Mouse (Mus musculus): ENCODE data around the gene Ndufs7. TPM values are rescaled to one million over a fixed set of nuclear protein-coding genes. Genes with fewer than 3 reads are reported as not detected.

Gene Ndufs7
- polyA plus RNA-seq (2014; fragmentation: Nextera tagmentation; extraction: Ambion mirVana), result 318 and 319 TPM in 2 replicates

DNA sequence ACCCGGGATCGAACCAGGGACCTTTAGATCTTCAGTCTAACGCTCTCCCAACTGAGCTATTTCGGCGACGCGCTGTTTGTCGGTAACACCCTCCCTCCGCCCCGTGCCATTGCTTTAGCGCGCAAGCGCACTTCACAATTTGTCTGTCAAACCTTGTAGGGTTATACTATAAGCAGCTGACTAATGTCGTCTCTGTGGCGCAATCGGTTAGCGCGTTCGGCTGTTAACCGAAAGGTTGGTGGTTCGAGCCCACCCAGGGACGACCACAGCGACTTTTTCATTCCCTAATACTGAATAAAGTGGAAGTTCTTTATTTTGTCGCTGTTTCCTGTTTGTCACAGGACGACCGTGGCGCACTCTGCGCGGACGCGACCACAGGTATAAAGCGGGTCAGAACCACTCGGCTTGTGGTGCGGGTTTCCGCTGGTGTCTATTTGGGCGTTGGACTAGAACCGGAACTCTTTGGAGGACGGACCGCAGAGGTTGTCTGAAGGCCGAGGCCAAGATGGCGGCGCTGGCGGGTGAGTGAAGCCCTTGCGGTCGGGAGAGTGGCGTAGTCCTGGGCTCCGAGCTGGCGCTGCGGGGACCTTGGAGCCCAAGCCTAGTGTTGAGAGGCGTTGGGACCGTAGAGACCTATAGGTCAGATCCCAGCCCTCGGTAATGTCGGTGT, at the start of gene Ndufs7:
Gene Ndufs7, plus strand, starts transcription at position 151 of the 670 bp plus-strand sequence.
- Histone ChIP-seq H3K9me3 (ENCODE audit: low read depth, low read length) (no peaks in the 10 kb centered on the region), H3K4me1 (ENCODE audit: insufficient read depth) (peaks cover 3% of the 10 kb centered on the region; the same call in 1 of the 2 replicates), H3K27me3 (ENCODE audit: insufficient read depth, low read length) (no peaks in the 10 kb centered on the region), H3K4me3 (ENCODE audit: low read depth, low read length) (peak within 1 kb of the TSS; percentile 66), H3K36me3 (ENCODE audit: insufficient read depth) (peaks cover 15% of the 10 kb centered on the region), H3K4me2 (peak within 1 kb of the TSS; percentile 90), H3K27ac (ENCODE audit: low read depth) (peak within 1 kb of the TSS; percentile 75), H3K9ac (peak within 1 kb of the TSS; percentile 80)
- DNase-seq (peak; percentile 98), ATAC-seq (ENCODE audit: insufficient read depth) (peak; percentile 92)
- TF ChIP-seq CTCF (IDR thresholded peaks at IDR 0.05; ENCODE audit: low read depth), result no peak
- under 1% methylated on average over 53 of the region's 53 CpGs for WGBS

DNA sequence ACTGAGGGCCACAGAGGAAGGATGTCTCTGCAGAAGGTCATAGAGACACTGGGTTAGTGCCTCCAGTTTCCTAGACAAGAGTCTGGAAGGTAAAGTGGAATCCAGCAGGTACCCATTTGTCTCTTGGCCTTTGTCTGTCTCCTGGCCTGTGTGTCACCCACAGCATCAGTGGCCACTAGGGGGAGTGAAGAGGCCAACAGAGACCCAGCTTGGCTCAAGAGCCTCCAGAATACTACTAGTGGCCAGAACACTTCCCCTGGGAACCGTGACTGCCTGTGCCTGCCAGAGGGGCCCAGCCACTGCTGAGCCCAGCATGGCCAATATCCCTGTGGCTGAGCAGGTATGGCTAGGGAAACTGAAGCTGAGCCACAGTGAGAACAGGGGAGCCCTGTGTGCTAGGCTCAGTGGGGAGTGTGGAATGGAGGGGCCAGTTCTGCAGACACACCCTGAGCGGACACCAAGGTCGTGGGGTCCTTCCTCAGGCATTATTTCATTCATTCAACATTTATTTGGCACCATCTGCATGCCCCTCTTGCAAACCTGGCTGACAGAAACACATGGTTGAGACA, 49.4 kb upstream of the Ndufs7 start:
- no peak overlapping the region for H3K9ac ChIP-seq
- no peaks in the 10 kb centered on the region for H3K36me3 ChIP-seq (ENCODE audit: insufficient read depth)
- TF ChIP-seq CTCF (IDR thresholded peaks at IDR 0.05; ENCODE audit: low read depth), result peak; percentile 96
- H3K4me2 ChIP-seq, result no peak overlapping the region
- 57% methylated on average over 3 of the region's 3 CpGs for WGBS
- H3K4me1 ChIP-seq (ENCODE audit: insufficient read depth), result no peaks in the 10 kb centered on the region
- DNase-seq (peak; percentile 94), ATAC-seq (ENCODE audit: insufficient read depth) (peak; percentile 83)
- no peaks in the 10 kb centered on the region for H3K27me3 ChIP-seq (ENCODE audit: insufficient read depth, low read length)
- H3K4me3 ChIP-seq (ENCODE audit: low read depth, low read length), result no peak overlapping the region
- no peak overlapping the region for H3K27ac ChIP-seq (ENCODE audit: low read depth)
- H3K9me3 ChIP-seq (ENCODE audit: low read depth, low read length), result no peaks in the 10 kb centered on the region

DNA sequence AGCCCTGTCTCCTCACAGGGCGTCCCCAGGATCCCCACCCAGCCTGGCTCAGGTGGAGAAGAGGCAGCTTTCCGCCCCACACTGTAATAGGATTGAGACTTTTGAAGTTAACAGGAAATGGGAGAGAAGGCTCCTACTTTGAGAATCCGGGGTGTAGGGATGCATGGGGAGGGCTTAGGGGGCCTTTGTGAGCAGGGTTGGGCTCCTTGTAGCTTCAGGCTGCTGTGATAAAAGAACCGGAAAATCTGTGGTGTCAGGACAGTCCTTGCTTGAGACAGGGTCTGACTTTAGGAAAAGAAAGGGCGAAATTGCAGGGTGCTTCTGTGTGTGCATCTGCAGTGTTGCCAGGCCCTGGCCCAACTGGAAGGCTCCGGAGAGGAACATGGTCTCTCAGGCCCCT, 48.4 kb upstream of the Ndufs7 start:
- no peak overlapping the region for H3K4me3 ChIP-seq (ENCODE audit: low read depth, low read length)

DNA sequence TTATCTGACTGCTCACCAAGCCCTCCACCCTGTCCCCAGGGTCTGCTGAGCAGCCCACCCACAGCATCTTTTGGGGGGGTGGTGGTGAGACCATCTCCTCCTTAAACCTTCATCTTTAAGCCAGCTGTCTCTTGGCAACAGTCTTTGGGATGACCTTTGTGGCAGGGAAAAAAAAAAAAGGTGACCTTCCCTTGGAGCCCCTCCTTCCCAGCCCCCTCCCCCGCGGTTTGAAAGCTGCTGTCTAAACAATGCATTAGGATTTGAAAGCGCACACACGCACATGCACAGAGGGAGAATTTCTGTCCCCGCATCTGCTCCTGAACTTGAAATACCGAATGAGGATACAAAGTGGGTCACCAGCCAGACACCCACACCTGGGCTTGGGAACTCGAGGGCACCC, 44.9 kb upstream of the Ndufs7 start:
- no peak for TF ChIP-seq CTCF (IDR thresholded peaks at IDR 0.05; ENCODE audit: low read depth)
- Histone ChIP-seq H3K27me3 (ENCODE audit: insufficient read depth, low read length) (no peaks in the 10 kb centered on the region), H3K4me3 (ENCODE audit: low read depth, low read length) (no peak overlapping the region), H3K9me3 (ENCODE audit: low read depth, low read length) (no peaks in the 10 kb centered on the region), H3K4me2 (no peak overlapping the region), H3K4me1 (ENCODE audit: insufficient read depth) (no peaks in the 10 kb centered on the region), H3K27ac (ENCODE audit: low read depth) (no peak overlapping the region), H3K36me3 (ENCODE audit: insufficient read depth) (no peaks in the 10 kb centered on the region), H3K9ac (no peak overlapping the region)
- 19% methylated on average over 7 of the region's 7 CpGs for WGBS
- no peak for ATAC-seq (ENCODE audit: insufficient read depth)
- DNase-seq, result no peak

More for the DNA sequence above, 48.4 kb upstream of the Ndufs7 start:
- no peaks in the 10 kb centered on the region for H3K36me3 ChIP-seq (ENCODE audit: insufficient read depth)
- no peak overlapping the region for H3K9ac ChIP-seq
- DNase-seq, result no peak
- H3K27me3 ChIP-seq (ENCODE audit: insufficient read depth, low read length), result no peaks in the 10 kb centered on the region
- no peak for ATAC-seq (ENCODE audit: insufficient read depth)
- no peak for TF ChIP-seq CTCF (IDR thresholded peaks at IDR 0.05; ENCODE audit: low read depth)
- H3K9me3 ChIP-seq (ENCODE audit: low read depth, low read length), result no peaks in the 10 kb centered on the region
- H3K4me1 ChIP-seq (ENCODE audit: insufficient read depth), result no peaks in the 10 kb centered on the region
- H3K27ac ChIP-seq (ENCODE audit: low read depth), result no peak overlapping the region
- no peak overlapping the region for H3K4me2 ChIP-seq
- 74% methylated on average over 6 of the region's 6 CpGs for WGBS

DNA sequence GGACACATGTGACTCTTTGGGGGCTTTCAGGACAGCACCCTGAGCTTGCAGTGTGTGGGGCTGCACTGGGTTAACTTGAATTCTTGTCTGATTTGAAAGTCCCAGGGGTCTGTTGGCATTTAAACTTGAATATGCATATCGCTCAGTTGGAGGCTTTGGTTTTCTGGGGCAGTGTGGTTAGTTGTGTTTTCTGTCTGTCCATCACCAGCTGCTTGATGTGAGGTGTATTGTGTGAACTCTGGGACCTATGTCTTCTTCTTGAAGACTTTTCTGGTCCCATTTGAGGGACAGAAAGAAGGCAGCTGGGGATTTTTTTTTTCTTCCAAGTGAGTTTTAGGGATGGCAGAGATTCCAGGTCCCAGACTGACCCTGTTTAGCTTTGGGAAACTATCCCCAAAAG, 41.7 kb upstream of the Ndufs7 start:
- Histone ChIP-seq H3K4me1 (ENCODE audit: insufficient read depth) (no peaks in the 10 kb centered on the region), H3K4me2 (no peak overlapping the region), H3K9me3 (ENCODE audit: low read depth, low read length) (no peaks in the 10 kb centered on the region), H3K36me3 (ENCODE audit: insufficient read depth) (no peaks in the 10 kb centered on the region), H3K9ac (no peak overlapping the region), H3K27ac (ENCODE audit: low read depth) (no peak overlapping the region), H3K27me3 (ENCODE audit: insufficient read depth, low read length) (no peaks in the 10 kb centered on the region), H3K4me3 (ENCODE audit: low read depth, low read length) (no peak overlapping the region)
- WGBS, result 61% methylated on average over 1 of the region's 1 CpGs
- ATAC-seq (ENCODE audit: insufficient read depth) (no peak), DNase-seq (no peak)
- no peak for TF ChIP-seq CTCF (IDR thresholded peaks at IDR 0.05; ENCODE audit: low read depth)

DNA sequence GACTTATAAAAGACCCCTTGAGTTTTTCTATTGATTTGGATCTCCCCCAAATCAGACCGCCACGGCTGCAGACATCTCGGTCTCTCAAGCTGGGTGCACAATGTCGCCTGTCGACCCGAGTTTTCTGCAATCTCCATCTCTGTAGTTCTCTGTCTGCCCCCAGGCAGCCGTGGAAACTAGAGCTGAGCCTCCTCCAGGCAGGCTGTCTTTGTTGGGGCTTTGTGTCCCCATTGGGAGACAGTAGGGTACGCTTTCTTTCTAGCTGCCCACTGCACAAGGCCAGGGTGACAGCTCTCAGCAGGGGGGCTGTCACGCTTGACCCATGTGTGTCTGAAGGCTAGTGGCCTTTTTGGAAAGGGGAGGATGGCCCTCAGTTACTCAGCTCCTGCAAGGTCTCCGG, 41.2 kb upstream of the Ndufs7 start:
- Histone ChIP-seq H3K4me2 (no peak overlapping the region), H3K27ac (ENCODE audit: low read depth) (no peak overlapping the region), H3K36me3 (ENCODE audit: insufficient read depth) (no peaks in the 10 kb centered on the region), H3K9ac (no peak overlapping the region), H3K4me3 (ENCODE audit: low read depth, low read length) (no peak overlapping the region), H3K4me1 (ENCODE audit: insufficient read depth) (no peaks in the 10 kb centered on the region), H3K9me3 (ENCODE audit: low read depth, low read length) (no peaks in the 10 kb centered on the region), H3K27me3 (ENCODE audit: insufficient read depth, low read length) (no peaks in the 10 kb centered on the region)
- 70% methylated on average over 10 of the region's 10 CpGs for WGBS
- ATAC-seq (ENCODE audit: insufficient read depth) (no peak), DNase-seq (no peak)
- TF ChIP-seq CTCF (IDR thresholded peaks at IDR 0.05; ENCODE audit: low read depth), result no peak

DNA sequence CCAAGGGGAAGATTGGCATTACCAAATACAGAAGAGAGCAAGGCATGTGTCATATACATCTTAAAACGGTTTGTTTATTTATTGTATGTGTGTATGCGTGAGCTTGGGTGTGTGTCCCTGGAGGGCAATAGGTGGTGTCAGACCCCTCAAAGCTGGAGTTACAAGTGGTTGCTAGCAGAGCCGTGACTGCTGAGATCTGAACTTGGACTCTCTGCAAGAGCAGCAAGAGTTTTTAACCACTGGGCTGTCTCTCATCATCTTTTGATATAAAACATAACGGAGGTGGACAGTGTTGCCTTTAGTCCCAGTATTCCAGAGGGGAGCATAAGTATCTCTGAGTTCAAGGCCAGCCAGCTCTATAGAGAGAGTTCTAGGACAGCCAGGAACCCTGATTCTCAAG, 40.7 kb upstream of the Ndufs7 start:
- no peaks in the 10 kb centered on the region for H3K27me3 ChIP-seq (ENCODE audit: insufficient read depth, low read length)
- no peaks in the 10 kb centered on the region for H3K36me3 ChIP-seq (ENCODE audit: insufficient read depth)
- H3K27ac ChIP-seq (ENCODE audit: low read depth), result no peak overlapping the region
- ATAC-seq (ENCODE audit: insufficient read depth), result no peak
- H3K4me3 ChIP-seq (ENCODE audit: low read depth, low read length), result no peak overlapping the region
- H3K4me2 ChIP-seq, result no peak overlapping the region
- TF ChIP-seq CTCF (IDR thresholded peaks at IDR 0.05; ENCODE audit: low read depth), result no peak
- WGBS, result 55% methylated on average over 4 of the region's 4 CpGs
- no peaks in the 10 kb centered on the region for H3K9me3 ChIP-seq (ENCODE audit: low read depth, low read length)
- DNase-seq, result no peak
- H3K4me1 ChIP-seq (ENCODE audit: insufficient read depth), result no peaks in the 10 kb centered on the region
- no peak overlapping the region for H3K9ac ChIP-seq

All from lung, embryonic 14.5 days (tissue).